In genomic region chr16:13371740-13372287, GRCm38 (mm10) we compare ENCODE assay signal across 8 mouse cellular contexts.
DNase-seq lines count a peak whose midpoint lies in the region; ATAC-seq and TF ChIP-seq lines count a peak whose summit lies in the region.

No protein-coding gene starts in this region.

- H3K4me3 ChIP-seq in hindbrain, embryonic 12.5 days = no peak overlapping the region
- H3K4me3 ChIP-seq in lung, postnatal 0 days (ENCODE audit: low read depth, low read length) = no peak overlapping the region

- TF ChIP-seq CTCF in lung, postnatal 0 days (IDR thresholded peaks at IDR 0.05) = no peak

- 0 out of 2 replicates have a peak, but pooled peaks have one; percentile 39 for TF ChIP-seq EP300 in lung, postnatal 0 days (IDR thresholded peaks at IDR 0.05)

- H3K4me2 ChIP-seq in hindbrain, embryonic 12.5 days (replicated peaks) = no peak overlapping the region
- no peak overlapping the region for H3K4me2 ChIP-seq in lung, postnatal 0 days (replicated peaks; ENCODE audit: low read depth, low read length)

- H3K27ac ChIP-seq in hindbrain, embryonic 12.5 days = no peak overlapping the region
- H3K27ac ChIP-seq in lung, postnatal 0 days (ENCODE audit: low read length) = no peak overlapping the region

- 34% methylated on average over 11 of the region's 11 CpGs for WGBS in hindbrain, embryonic 12.5 days
- WGBS in lung, postnatal 0 days = 17% methylated on average over 11 of the region's 11 CpGs

- peaks cover 13% of the 10 kb centered on the region for H3K4me1 ChIP-seq in hindbrain, embryonic 12.5 days
- no peaks in the 10 kb centered on the region; the same call in 1 of the 2 replicates for H3K4me1 ChIP-seq in lung, postnatal 0 days (ENCODE audit: insufficient read depth, low read depth, low read length)

- H3K36me3 ChIP-seq in hindbrain, embryonic 12.5 days = no peaks in the 10 kb centered on the region
- H3K36me3 ChIP-seq in lung, postnatal 0 days (ENCODE audit: insufficient read depth, low read length) = no peaks in the 10 kb centered on the region

- DNase-seq in ZHBTc4 (ENCODE audit: low read depth, low spot score) = peak; percentile 87
- peak; percentile 51 to 72 for DNase-seq in cerebellum, postnatal 4 days (ENCODE audit: low spot score in 2 of 2)
- DNase-seq in frontal cortex, postnatal 36 days (ENCODE audit: low spot score in 2 of 2) = peak; percentile 85
- peak; percentile 65 to 79 for DNase-seq in layer of hippocampus, postnatal 14 days (ENCODE audit: low spot score in 2 of 2)
- DNase-seq in lung, postnatal 0 days (ENCODE audit: low spot score) = peak; percentile 89
- DNase-seq in retina, embryonic 14.5 days (ENCODE audit: low spot score) = peak; percentile 61
- DNase-seq in thymus, postnatal 14 days = no peak

- H3K9me3 ChIP-seq in hindbrain, embryonic 12.5 days (replicated peaks) = no peaks in the 10 kb centered on the region
- no peaks in the 10 kb centered on the region for H3K9me3 ChIP-seq in lung, postnatal 0 days (ENCODE audit: low read length)

- no peaks in the 10 kb centered on the region for H3K27me3 ChIP-seq in hindbrain, embryonic 12.5 days
- H3K27me3 ChIP-seq in lung, postnatal 0 days (replicated peaks; ENCODE audit: insufficient read depth, low read length) = no peaks in the 10 kb centered on the region

- ATAC-seq in hindbrain, embryonic 12.5 days (ENCODE audit: low FRiP score) = peak; percentile 88
- ATAC-seq in lung, postnatal 0 days = peak; percentile 89

- H3K9ac ChIP-seq in hindbrain, embryonic 12.5 days = no peak overlapping the region
- no peak overlapping the region for H3K9ac ChIP-seq in lung, postnatal 0 days (replicated peaks; ENCODE audit: low read depth)
